Mouse (Mus musculus): ENCODE results near the gene Vwa3a.
"Not testable (repeated sequence)": the region's sequence is repeated elsewhere in the genome, so short reads cannot be mapped to it uniquely, and the experiment has no call there.

The Vwa3a gene

GRCm38 (mm10) chr7:120739018-120739417 is at the start of gene Vwa3a:
Gene Vwa3a (plus strand): TSS chr7:120739318.
- no peak for DNase-seq (ENCODE audit: low spot score in 2 of 2)

DNA sequence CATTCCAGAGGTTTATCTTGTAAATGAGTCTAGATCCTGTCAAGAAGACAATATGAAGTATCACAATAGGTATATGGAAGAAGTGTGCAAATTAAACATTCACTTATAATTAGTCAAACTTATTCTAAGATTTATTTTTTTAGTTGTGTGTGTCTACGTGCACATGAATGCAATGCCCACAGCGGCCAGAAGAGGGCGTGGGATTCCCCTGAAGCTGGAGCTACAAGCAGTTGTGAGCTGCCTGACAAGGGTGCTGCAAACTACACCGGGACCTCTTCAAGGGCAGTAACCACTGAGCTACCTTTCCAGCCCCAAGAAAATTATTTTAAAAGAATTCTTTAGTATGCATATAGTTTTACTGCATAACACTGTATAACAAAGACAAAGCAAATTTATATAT is 48.5 kb upstream of the Vwa3a start:
- peak; percentile 33 to 67 for DNase-seq (ENCODE audit: low spot score in 2 of 2)

DNA sequence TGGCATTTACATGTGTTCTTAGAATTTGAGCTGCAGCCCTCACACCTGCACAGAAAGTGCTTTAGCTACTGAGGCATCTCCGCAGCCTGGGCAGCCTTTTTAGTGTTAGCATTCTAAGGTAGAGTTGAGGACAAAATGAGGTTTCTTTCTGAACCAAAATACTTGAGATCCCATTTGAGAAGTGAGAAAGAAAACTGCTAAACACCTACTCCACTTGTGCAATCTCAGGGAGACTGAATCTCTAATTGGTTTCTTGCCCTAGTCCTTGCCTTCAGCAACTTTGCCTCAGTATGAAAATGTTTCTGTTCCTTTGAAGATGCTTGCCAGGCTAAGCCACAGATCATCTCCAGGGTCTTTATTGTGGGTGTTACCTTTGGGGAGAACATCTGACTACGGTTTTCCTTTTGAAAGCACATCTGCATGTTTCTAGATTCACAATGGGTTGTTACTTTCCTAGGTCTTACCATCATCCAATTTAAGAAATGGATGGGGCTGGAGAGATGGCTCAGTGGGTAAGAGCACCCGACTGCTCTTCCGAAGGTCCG is 45.2 kb upstream of the Vwa3a start:
- DNase-seq (ENCODE audit: low spot score in 2 of 2), result no peak

- no peak for DNase-seq (ENCODE audit: low spot score in 2 of 2)
Measured at GRCm38 (mm10) chr7:120695196-120695595, 43.9 kb upstream of the Vwa3a start.

DNA sequence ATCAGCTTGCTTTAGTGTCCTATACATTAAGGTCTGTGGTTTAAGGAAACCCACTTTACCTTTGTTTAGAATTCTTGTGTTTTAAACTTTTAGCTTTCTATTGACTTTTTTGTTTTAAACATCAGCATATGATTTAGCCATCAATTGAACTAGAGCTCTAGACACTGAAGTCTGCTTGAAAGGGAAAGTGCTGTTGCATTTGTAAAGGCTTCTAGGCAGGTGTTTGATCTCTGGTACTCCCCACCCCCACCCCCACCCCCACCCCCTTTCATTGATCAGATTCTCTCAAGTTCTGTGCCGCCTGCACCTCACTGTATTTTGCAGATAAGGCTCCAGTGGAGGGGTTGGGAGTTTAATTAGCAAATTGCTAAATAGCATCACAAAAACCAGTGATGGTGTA is 43.5 kb upstream of the Vwa3a start:
- DNase-seq (ENCODE audit: low spot score in 2 of 2), result no peak

DNA sequence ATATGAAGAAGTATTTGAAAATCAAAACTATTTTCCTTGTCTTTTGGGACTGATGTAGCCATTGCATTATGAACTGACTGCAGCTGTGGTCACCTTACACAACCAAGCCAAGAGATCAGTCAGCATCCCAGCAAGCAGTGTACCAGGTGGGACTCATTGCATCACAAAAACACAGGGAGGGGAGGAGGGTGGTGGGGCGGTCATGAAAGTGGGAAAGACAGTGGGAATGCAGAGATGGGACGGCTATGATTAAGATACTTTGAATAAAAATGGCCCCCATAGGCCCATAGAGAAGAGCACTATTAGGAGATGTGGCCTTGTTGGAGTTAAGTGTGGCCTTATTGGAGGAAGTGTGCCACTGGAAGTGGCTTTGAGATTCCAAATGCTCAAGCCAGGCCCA is 42.8 kb upstream of the Vwa3a start:
- no peak for DNase-seq (ENCODE audit: low spot score in 2 of 2)

DNA sequence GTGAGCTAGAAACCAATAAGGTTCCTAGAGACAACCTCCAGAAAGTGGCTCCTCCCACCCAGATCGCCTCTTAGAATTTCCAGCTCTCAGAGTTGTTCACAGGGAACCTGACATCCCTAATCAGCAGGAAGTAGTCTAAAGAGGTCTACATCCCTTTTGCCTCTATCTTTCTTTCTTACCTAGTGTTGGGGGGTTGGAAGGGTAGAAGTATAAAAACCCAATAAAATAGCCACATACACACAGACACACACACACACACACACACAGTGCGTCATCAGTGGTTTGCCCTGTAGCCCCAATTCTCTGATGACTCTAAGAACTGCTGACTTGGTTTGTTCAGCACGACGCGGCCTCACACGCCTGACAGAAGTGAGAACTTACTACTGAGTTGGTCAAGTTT is 39.5 kb upstream of the Vwa3a start:
- DNase-seq (ENCODE audit: low spot score in 2 of 2), result no peak

DNA sequence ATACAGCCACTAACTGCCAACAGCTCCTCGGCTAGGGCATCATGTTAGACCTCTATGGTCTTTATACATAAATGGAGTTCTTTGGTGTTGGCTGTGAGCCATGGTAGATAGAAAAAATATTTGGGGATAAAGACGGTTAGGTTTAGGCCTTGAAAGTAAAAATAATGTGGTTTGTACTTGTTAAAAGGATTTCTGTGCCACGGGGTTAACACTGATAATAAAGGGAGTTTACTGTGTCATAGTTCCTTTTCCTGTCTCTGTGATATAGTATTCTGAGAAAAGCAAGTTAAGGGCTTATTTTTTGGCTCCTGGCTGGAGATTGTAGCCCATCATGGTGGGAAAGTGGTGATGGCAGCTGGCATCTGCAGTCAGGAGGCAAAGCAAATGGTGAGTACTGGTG is 35.2 kb upstream of the Vwa3a start:
- no peak for DNase-seq (ENCODE audit: low spot score in 2 of 2)

DNA sequence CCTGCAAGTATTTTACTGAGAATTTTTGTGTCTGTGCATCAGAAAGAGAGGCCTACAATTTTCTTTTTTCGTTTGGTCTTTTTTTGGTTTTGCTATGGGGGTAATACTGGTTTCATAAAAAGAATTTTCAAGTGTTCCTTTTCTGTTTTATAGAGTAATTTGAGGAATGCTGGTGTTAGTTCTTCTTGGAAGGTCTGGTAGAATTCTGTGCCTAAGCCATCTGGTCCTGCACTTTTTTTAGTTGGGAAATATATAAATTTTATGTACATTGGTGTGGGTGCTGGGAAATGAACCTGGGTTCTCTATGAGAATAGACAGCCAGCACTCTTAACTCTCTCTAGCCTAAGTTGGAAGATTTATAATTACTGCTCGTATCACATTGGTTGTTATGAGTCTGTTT is 27.0 kb upstream of the Vwa3a start:
- DNase-seq (ENCODE audit: low spot score in 2 of 2), result no peak

GRCm38 (mm10) chr7:120713225-120713624 is 25.9 kb upstream of the Vwa3a start:
- no peak for DNase-seq (ENCODE audit: low spot score in 2 of 2)

- DNase-seq (ENCODE audit: low spot score in 2 of 2), result not testable (repeated sequence)
Measured at GRCm38 (mm10) chr7:120713951-120714350, 25.2 kb upstream of the Vwa3a start.

GRCm38 (mm10) chr7:120717261-120717660 is 21.9 kb upstream of the Vwa3a start:
- DNase-seq (ENCODE audit: low spot score in 2 of 2), result no peak

DNA sequence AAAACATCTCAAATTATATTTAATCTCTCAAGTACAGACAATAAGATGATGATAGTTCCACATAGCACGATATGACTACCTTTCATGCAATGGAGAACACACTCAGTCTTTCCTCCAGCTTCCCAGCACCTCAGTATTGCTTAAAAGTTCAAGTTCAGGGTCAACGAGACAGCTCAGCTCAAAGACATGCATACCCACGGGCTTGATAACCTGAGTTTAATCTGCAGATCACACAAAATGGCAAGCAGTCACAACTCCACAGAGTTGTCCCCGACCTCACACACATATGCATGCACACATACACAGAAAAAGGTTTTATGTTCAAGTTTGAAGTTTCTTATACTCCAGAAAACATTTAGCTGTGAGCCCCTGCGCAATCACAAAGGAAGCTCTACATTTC is 18.1 kb upstream of the Vwa3a start:
- DNase-seq (ENCODE audit: low spot score in 2 of 2), result no peak

DNA sequence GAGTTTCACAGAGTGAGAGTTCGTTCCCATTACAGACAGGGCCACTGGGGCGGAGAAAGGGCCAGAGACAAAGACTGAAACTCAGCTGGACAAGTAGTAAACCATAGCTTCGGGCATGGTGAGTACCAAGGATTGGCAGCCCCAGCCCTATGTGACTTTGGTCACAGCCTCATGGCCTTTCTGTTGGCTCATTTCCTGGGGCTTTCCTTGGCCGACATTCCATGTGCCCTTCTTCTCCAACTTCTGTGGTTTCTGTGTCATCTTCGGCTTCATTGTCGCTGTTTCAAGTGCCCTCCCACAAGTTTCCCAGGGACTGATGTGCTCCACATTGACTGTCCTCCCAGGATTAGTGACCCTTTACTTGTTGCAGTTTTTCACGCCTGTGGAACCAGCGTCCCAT is 17.7 kb upstream of the Vwa3a start:
- DNase-seq (ENCODE audit: low spot score in 2 of 2), result no peak

GRCm38 (mm10) chr7:120722063-120722462 is 17.1 kb upstream of the Vwa3a start:
- no peak for DNase-seq (ENCODE audit: low spot score in 2 of 2)

GRCm38 (mm10) chr7:120722839-120723278 is 16.3 kb upstream of the Vwa3a start:
- no peak for DNase-seq (ENCODE audit: low spot score in 2 of 2)

- DNase-seq (ENCODE audit: low spot score in 2 of 2), result peak; percentile 19 to 60
Measured at GRCm38 (mm10) chr7:120727581-120727980, 11.5 kb upstream of the Vwa3a start.

GRCm38 (mm10) chr7:120729635-120730034 is 9.5 kb upstream of the Vwa3a start:
- DNase-seq (ENCODE audit: low spot score in 2 of 2), result no peak

- no peak for DNase-seq (ENCODE audit: low spot score in 2 of 2)
Measured at GRCm38 (mm10) chr7:120732906-120733305, 6.2 kb upstream of the Vwa3a start.

DNA sequence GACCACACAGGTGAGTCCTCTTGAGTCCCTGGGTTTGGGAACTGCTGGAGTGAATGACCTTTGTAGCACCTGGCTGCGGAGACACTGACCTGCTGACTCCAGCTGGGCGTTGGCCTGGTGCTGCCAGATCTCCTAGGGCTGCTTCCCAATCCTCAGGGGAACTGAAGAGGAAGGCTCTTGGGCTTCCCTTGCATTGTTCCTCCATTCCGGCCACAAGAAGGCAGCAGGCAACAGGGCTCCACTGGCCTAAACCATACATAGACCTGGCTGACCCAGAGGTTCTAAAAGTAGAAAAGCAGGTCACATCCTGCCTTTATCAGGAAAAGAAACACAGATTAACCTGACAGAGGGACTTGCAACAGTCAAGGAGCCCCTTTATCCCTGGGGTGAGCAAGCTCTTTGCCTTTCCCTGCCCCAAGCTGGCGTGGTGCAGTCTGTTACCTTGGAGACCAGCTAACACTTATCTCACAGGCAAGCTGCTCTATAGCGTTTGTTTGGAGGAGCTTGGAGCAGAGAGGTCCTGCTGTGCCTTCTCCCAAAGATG is 512 bp downstream of the Vwa3a start:
- DNase-seq (ENCODE audit: low spot score in 2 of 2), result no peak

- no peak for DNase-seq (ENCODE audit: low spot score in 2 of 2)
Measured at GRCm38 (mm10) chr7:120743366-120744351, 4.5 kb downstream of the Vwa3a start.

DNA sequence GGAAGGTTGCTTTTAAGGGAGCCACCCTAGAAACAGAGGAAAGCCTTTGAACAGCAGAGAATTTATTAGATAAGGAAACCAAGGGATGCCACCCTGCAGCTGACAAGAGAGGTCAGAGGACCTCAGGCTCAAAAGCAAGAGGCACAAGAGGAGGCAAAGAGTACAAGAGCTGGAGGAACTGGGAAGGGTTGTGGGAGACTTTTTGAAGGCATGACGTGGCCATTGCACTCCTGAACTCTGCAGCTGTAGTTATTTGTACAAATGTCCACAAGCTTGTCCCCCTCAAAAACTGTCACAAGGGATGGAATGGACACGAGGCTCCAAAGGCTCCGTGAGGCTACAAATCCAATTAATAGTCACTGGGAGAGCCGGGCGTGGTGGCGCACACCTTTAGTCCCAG is 5.5 kb downstream of the Vwa3a start:
- no peak for DNase-seq (ENCODE audit: low spot score in 2 of 2)

DNA sequence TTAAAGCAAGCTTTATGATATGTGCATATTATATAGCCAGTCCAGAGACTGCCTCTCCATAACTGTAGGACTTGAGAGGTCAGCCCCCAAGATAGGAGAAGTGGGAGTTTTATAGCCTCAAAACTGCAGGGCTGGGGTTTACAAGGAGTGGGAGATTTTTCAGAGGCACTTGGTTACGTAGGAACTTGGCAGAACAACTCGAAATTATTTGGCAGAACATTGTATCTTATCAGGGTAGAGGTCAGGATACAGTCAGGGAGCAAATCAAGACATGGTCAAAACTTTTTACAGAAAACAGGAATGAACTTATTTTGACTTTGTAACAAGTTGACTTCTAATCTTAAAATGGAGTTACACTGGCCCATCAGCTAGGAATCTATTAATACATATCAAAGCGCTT is 6.9 kb downstream of the Vwa3a start:
- no peak for DNase-seq (ENCODE audit: low spot score in 2 of 2)

Measured in spleen, postnatal 10 days (tissue).